Mouse (Mus musculus): ENCODE data around the gene Oas3. TPM values are rescaled to one million over a fixed set of nuclear protein-coding genes. Genes with fewer than 3 reads are reported as not detected.

Gene Oas3
- total RNA-seq, 2 experiments from 2014 or later: not detected

DNA sequence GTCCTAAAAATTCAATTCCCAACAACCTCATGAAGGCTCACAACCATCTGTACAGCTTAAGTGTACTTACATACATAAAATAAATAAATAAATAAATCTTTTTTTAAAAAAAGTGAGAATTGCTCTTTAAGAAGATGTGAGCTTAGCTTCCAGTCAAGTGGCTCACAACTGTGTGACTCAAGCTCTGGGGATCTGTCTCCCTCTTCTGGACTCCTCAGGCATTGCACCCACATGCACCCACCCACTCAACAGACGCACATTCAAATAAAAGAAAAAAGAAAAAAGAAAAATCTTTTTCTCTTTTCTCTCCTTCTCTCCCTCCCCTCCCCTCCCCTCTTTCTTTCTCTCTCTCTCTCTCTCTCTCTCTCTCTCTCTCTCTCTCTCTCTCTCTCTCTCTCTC is 4.2 kb upstream of the Oas3 start:
- DNase-seq (ENCODE audit: low spot score in 2 of 2): peak in 1 of 2 experiments; percentile 18
- Histone ChIP-seq H3K27ac (no peak overlapping the region), H3K4me3 (no peak overlapping the region)
- TF ChIP-seq CTCF (conservative IDR thresholded peaks at IDR 0.05): peak; percentile 66

DNA sequence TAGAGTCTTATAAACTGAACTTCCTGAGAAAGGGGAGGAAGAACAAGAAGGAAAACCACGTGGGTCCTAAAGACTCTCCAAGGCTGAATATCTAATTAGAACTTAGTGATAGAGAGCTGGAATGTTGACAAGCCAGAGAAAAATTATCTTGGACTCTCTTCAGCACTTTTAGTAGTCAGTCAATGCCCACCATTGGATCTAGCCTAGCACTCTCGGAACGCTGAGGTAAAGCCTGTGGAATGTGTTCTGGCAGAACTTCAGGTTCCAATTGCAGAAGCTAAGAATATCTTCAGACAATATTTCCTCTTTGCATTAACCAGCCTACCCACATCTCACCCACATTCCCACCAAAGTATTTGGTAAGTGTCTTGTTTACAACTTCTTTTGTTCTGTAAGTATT is 2.5 kb upstream of the Oas3 start:
- no peak for TF ChIP-seq CTCF (conservative IDR thresholded peaks at IDR 0.05)
- DNase-seq (ENCODE audit: low spot score in 2 of 2): peak in 1 of 2 experiments; percentile 13
- H3K4me3 ChIP-seq: no peak overlapping the region
- no peak overlapping the region for H3K27ac ChIP-seq

DNA sequence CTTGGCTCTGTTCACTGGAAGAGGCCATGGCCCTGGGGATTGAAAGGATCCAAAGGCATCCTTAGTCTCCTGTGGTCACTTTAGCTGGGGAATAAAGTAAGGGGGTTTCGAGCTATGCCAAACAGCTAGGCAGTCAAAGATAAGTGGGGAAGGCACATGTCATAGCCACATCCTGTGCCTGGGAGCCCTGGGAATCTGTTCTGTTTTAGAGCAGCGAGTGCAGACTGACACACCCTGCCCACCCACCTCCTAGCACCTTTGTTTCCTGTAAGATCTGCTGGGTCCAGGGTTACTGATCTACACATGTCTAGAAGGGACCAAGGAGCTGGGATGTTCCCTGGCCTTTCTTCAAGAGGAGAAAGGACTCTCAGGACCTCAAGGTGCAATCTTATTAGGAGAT is 1.5 kb upstream of the Oas3 start:
- no peak for TF ChIP-seq CTCF (conservative IDR thresholded peaks at IDR 0.05)
- Histone ChIP-seq H3K4me3 (no peak overlapping the region), H3K27ac (no peak overlapping the region)
- DNase-seq (ENCODE audit: low spot score in 2 of 2): no peak

DNA sequence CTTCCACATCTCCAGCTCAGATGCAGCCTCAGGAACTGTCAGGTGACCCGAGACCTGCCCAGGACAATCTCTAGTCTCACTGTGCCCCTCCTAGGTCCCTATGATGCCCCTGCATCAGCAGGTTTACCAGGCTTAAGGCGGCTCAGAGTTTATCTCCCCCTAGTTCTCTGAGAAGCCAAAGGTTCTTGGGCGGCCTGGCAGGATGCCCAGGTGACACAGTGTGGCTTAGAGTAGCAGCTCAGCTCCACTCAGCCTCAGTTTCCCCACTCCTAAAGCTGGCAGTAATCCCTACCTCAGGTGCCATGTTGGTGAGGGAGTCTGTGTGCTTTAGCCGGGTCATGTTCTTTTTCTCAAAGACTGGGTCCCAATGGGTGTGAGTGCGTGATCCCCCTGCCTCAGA is 660 bp downstream of the Oas3 start:
- Histone ChIP-seq H3K4me3 (no peak overlapping the region), H3K27ac (no peak overlapping the region)
- no peak for DNase-seq (ENCODE audit: low spot score in 2 of 2)
- TF ChIP-seq CTCF (conservative IDR thresholded peaks at IDR 0.05): no peak

DNA sequence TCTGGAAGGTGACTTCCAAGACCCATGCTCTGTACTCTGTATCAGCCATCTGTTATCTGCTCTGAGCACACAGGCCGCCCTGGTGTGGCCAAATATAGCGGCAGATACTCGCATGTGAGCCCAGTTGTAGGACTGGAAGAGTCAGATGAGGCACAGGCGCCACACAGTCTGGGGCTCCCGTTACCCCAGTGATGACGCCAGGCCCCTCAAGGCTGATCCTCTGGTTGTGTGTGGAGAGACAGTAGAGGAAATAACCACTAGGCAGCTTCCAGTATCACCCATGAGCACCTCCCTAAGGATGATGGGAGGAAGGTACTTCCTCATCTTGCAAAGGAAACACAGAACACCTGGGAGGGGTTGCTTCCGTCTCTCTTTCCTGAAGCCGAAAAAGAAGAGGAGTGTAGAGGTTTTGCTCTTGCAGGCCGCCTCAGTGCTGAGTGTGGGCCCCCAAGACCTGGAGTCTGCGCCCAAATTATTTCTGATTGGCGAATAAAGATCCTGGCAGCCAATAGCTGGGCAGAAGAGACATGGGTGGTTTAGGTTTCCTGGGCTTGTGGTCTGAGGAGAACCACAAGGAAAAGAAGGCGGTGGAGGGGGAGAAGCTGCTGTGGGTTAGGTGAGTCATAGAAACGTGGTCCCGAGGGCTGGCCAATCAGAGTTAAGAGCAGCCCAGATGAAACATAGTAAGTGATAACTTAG is 2.0 kb downstream of the Oas3 start:
- H3K4me3 ChIP-seq: no peak overlapping the region
- no peak for DNase-seq (ENCODE audit: low spot score in 2 of 2)
- TF ChIP-seq CTCF (conservative IDR thresholded peaks at IDR 0.05): no peak
- no peak overlapping the region for H3K27ac ChIP-seq

DNA sequence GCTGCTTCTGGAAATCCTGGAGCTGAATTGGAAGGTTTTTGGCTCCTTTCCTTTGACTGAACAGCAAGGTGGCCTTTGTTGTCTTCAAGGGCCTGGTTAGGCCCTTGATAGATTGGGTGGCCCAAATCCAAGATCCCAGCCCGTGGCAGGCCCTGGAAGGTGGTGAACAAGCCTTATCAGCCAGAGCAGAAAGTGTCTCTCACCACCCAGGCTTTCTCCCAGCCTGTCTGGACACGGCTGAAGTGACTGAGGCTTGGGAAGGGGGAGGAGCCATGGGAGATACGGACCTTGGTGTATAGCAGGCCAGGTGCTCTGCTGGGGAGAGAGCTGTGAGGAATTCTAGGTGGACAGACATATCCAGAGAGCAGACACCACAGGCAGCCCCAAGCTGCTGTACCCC is 8.1 kb downstream of the Oas3 start:
- H3K27ac ChIP-seq: no peak overlapping the region
- H3K4me3 ChIP-seq: no peak overlapping the region
- TF ChIP-seq CTCF (conservative IDR thresholded peaks at IDR 0.05): no peak
- DNase-seq (ENCODE audit: low spot score in 2 of 2): no peak

DNA sequence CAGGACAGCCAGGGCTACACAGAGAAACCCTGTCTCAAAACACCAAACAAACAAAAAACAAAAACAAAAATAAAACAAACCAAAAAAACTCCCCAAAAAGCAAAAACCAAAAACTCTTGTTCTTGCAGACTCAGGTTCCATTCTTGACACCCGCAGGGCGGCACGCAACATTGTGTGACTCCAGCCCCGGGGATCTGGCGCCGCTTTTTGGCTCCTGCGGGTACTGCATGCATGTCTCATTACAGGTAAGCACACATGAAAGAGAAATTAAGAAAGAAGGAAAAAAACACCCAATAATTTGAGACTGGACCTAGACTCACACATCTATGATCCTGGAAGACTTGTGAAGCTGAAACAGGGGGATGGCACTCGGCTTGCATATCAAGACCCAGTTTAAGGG is 12.5 kb downstream of the Oas3 start:
- Histone ChIP-seq H3K27ac (no peak overlapping the region), H3K4me3 (no peak overlapping the region)
- TF ChIP-seq CTCF (conservative IDR thresholded peaks at IDR 0.05): peak; percentile 28
- DNase-seq (ENCODE audit: low spot score in 2 of 2): no peak

DNA sequence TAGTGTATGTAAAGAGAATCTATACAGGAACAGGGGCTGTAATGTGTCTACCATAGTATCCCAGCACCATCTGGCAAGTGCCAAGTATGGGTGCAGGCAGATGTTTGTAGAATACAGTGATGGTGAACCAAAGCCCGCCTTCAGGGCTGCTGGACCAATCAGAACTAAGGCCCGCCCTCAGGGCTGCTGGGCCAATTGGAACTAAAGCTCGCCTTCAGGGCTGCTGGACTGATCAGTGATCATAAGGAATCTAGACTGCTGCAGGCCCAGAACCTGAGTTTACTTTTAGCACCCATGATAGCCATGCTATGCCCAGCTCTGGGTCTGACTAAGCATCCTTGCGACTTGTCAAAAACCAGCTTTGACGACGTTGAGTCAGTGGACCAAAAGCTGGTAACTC is 15.6 kb downstream of the Oas3 start:
- no peak overlapping the region for H3K27ac ChIP-seq
- no peak for TF ChIP-seq CTCF (conservative IDR thresholded peaks at IDR 0.05)
- DNase-seq (ENCODE audit: low spot score in 2 of 2): no peak
- no peak overlapping the region for H3K4me3 ChIP-seq

DNA sequence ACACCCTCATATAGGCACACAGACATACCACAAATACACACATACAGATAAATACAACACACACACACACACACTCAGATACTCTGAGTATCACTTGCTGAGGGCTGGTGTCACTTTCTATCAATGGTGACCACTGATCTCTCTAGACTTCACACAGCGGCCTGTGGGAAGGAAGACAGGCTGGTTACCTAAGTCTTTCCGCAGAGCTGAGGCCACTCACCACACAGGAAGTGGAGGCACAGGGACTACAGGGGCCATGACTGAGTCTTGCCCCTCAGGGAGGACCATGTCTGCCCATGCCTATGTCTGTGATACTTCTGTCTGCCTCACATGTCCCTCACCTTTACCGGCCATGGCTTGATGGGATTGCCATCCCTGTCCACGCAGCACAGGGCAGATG is 23.2 kb downstream of the Oas3 start:
- Histone ChIP-seq H3K27ac (no peak overlapping the region), H3K4me3 (no peak overlapping the region)
- TF ChIP-seq CTCF (conservative IDR thresholded peaks at IDR 0.05): no peak
- DNase-seq (ENCODE audit: low spot score in 2 of 2): no peak

DNA sequence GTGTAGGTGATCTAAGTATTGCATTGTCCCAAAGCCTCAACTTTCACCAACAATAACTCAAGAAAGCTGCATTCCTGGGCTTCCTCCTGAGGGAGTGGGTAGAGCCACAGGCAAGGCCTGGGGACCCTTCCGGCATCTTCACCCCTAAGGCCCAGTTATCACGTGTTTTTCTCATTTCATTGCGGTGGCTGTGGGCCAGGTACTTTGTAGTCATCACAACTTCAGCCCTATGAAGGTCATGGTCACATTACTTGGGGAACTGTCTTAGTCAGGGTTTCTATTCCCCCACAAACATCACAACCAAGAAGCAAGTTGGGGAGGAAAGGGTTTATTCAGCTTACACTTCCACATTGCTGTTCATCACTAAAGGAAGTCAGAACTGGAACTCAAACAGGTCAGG is 24.7 kb downstream of the Oas3 start:
- H3K4me3 ChIP-seq: no peak overlapping the region
- TF ChIP-seq CTCF (conservative IDR thresholded peaks at IDR 0.05): no peak
- no peak overlapping the region for H3K27ac ChIP-seq
- no peak for DNase-seq (ENCODE audit: low spot score in 2 of 2)

DNA sequence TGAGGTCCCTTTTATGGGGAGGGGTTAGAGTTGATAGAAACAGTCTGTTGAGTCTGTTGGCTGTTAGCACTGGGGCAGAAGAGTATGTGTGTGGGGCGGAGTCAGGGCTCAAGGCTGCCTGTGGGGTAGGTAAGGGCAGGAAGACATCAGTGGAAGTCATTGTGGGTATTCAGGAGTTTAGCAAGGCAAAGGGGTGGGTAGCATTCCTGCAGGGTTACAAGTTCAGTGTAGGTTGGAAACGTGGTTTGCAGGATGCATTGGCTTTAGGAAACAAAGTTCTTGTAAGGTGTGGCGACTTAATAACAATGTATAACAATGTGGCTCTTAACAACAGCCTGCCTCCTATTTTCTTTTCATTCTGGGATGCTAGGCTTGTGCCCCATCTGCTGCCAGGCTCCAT is 26.3 kb downstream of the Oas3 start:
- TF ChIP-seq CTCF (conservative IDR thresholded peaks at IDR 0.05): no peak
- no peak overlapping the region for H3K27ac ChIP-seq
- no peak overlapping the region for H3K4me3 ChIP-seq
- DNase-seq (ENCODE audit: low spot score in 2 of 2): no peak

DNA sequence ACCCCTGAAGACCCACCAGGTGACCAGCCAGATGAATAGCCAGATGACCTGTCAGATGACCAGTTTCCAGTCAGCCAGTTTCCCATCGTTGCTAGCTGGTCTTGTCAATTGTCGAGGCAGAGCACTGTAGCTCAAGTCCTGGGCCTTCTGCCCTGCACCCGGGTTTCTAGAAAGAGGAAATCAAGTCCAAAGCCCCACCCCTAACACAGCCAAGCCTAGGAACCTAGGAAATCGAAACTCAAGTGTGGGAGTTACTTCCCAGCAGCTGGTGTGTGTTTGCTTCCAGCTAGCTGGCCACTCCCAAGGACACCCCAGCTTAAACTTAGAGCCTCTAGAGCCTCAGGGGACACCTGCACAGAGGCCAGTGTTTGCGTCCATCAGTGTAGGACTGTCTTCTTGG is 27.8 kb downstream of the Oas3 start, which contains the start of gene Oas2:
Gene Oas2 (minus strand): TSS at position 166 of the 400 bp plus-strand sequence.
- Histone ChIP-seq H3K27ac (no peak within 1 kb of the TSS), H3K4me3 (no peak within 1 kb of the TSS)
- no peak for DNase-seq (ENCODE audit: low spot score in 2 of 2)
- TF ChIP-seq CTCF (conservative IDR thresholded peaks at IDR 0.05): no peak

DNA sequence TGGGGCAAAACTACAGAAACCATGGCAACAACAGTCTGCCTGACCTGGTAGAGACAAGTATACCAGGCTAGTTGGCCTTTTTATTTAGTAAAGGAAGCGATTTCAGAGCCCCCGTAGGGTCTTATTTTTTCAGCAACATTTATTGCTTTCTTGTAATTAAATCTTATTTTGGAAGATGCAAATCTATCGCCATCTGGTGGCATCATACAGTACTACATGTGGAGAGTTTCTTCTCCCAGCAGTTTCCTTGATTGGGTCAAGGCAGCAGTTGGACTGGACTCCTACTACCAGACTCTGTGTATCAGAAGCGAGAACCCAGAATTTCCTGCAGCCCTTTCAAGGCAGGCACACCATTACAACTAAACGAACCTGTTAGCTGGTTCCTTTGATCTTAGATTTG is 31.0 kb downstream of the Oas3 start:
- H3K4me3 ChIP-seq: no peak overlapping the region
- DNase-seq (ENCODE audit: low spot score in 2 of 2): peak; percentile 51 to 75
- H3K27ac ChIP-seq: no peak overlapping the region
- peak; percentile 98 for TF ChIP-seq CTCF (conservative IDR thresholded peaks at IDR 0.05)

DNA sequence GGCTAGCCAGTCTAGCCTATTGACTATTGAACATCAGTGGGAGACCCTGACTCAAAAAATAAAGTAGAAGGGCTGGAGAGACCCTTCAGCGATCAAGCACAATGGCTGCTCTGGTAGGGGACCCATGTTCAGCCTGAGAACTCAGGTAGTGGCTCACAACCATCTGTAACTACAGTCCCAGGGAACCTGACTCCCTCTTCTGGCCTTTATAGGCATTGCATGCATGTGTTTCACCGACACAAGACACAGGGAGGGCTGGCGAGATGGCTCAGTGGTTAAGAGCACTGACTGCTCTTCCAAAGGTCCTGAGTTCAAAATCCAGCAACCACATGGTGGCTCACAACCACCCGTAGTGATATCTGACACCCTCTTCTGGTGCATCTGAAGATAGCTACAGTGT is 35.3 kb downstream of the Oas3 start:
- DNase-seq (ENCODE audit: low spot score in 2 of 2): peak in 1 of 2 experiments; percentile 26
- peak; percentile 78 for TF ChIP-seq CTCF (conservative IDR thresholded peaks at IDR 0.05)
- H3K27ac ChIP-seq: no peak overlapping the region
- H3K4me3 ChIP-seq: no peak overlapping the region
